Mouse (Mus musculus) ES-Bruce4 (cell line): Measurements from ENCODE around the gene Ufl1. TPM values are rescaled to one million over a fixed set of nuclear protein-coding genes. Genes with fewer than 3 reads are reported as not detected.

Source experiments
- H3K27ac ChIP-seq: 2 replicates; pipeline ENCODE4 v1.5.1; 2012; ENCODE audit warnings: low read length, inconsistent platforms; ENCODE audit not compliant: insufficient read depth
- H3K27me3 ChIP-seq: 2 replicates; pipeline ENCODE4 v1.6.1; 2012; ENCODE audit warnings: mild to moderate bottlenecking, low read length, inconsistent platforms; ENCODE audit not compliant: control insufficient read depth, poor library complexity, insufficient read depth, severe bottlenecking
- H3K36me3 ChIP-seq: 2 replicates; pipeline ENCODE4 v1.6.1; 2012; ENCODE audit warnings: inconsistent platforms, mild to moderate bottlenecking, low read length, moderate library complexity; ENCODE audit not compliant: control insufficient read depth, poor library complexity, insufficient read depth, severe bottlenecking
- H3K4me1 ChIP-seq: one replicate; pipeline ENCODE4 v1.8.1; 2011; ENCODE audit warnings: low read length; ENCODE audit not compliant: control insufficient read depth, insufficient read depth
- H3K4me3 ChIP-seq: 2 replicates; pipeline ENCODE4 v1.5.1; 2011; ENCODE audit warnings: low read depth, mild to moderate bottlenecking, low read length
- H3K9ac ChIP-seq: 2 replicates; pipeline ENCODE4 v1.6.1; 2012; ENCODE audit warnings: low read depth, mild to moderate bottlenecking, inconsistent platforms; ENCODE audit not compliant: poor library complexity, severe bottlenecking
- H3K9me3 ChIP-seq: replicated peaks from 2 replicates; pipeline ENCODE4 v1.6.1; 2012; ENCODE audit warnings: mild to moderate bottlenecking, low read length, inconsistent platforms; ENCODE audit not compliant: control insufficient read depth, poor library complexity, insufficient read depth, severe bottlenecking
- CTCF ChIP-seq: IDR thresholded peaks from one replicate; pipeline ENCODE4 v1.8.1; 2011; ENCODE audit warnings: low read depth, low read length
- EP300 ChIP-seq: IDR thresholded peaks from 2 replicates; pipeline ENCODE4 v1.6.1; 2011; ENCODE audit warnings: low read depth, low read length; ENCODE audit not compliant: insufficient read depth
- POLR2A ChIP-seq: IDR thresholded peaks from one replicate; pipeline ENCODE4 v1.8.1; 2011; ENCODE audit warnings: low read length; ENCODE audit not compliant: insufficient read depth
- polyA plus RNA-seq: library from polyadenylated mRNA; stranded (reverse); fragments of >200 nt; gene quantifications from 2 replicates; pipeline ENCODE4 v1.2.4, GENCODE M21; 2011; ENCODE audit warnings: low read depth; ENCODE audit not compliant: missing spikeins, insufficient read depth, insufficient read length

Ufl1 gene
- polyA plus RNA-seq, 1 experiment = 49.2 TPM

GRCm38 (mm10) chr4:25232546-25232945, 49.1 kb downstream of the Ufl1 start:
- no peak overlapping the region for H3K27ac ChIP-seq
- no peaks in the 10 kb centered on the region for H3K4me1 ChIP-seq
- no peak overlapping the region for H3K9ac ChIP-seq
- TF ChIP-seq EP300 = no peak
- no peak for TF ChIP-seq POLR2A
- TF ChIP-seq CTCF = no peak
- H3K9me3 ChIP-seq = no peaks in the 10 kb centered on the region
- no peaks in the 10 kb centered on the region for H3K27me3 ChIP-seq
- H3K4me3 ChIP-seq = no peak overlapping the region
- no peaks in the 10 kb centered on the region for H3K36me3 ChIP-seq

DNA sequence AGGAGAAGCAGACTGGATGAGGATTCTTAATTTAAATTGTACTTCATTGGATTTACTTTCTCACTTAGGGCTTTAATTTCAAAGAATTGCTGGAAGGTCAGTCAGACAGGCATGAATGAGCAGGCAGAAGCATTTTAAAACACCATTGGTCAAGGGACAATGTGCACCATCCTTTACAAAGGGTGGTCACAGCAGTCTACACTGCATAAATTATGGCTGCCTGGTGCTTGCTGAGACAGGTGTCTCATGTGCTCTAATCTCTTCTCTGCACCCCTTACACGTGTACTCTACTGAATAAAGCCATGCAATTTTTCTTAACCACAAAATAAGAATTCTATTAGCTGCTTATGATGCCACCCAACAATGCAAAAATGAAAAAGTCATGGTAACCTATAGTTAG, 54.1 kb downstream of the Ufl1 start:
- H3K27me3 ChIP-seq = no peaks in the 10 kb centered on the region
- no peak overlapping the region for H3K27ac ChIP-seq
- H3K9ac ChIP-seq = no peak overlapping the region
- H3K36me3 ChIP-seq = no peaks in the 10 kb centered on the region
- no peaks in the 10 kb centered on the region for H3K9me3 ChIP-seq
- no peak overlapping the region for H3K4me3 ChIP-seq
- no peak for TF ChIP-seq POLR2A
- TF ChIP-seq EP300 = no peak
- TF ChIP-seq CTCF = no peak
- no peaks in the 10 kb centered on the region for H3K4me1 ChIP-seq

GRCm38 (mm10) chr4:25221927-25222326, 59.7 kb downstream of the Ufl1 start:
- H3K27ac ChIP-seq = no peak overlapping the region
- H3K36me3 ChIP-seq = no peaks in the 10 kb centered on the region
- no peak overlapping the region for H3K4me3 ChIP-seq
- H3K9ac ChIP-seq = no peak overlapping the region
- H3K27me3 ChIP-seq = no peaks in the 10 kb centered on the region
- no peaks in the 10 kb centered on the region for H3K4me1 ChIP-seq
- TF ChIP-seq CTCF = no peak
- no peaks in the 10 kb centered on the region for H3K9me3 ChIP-seq

DNA sequence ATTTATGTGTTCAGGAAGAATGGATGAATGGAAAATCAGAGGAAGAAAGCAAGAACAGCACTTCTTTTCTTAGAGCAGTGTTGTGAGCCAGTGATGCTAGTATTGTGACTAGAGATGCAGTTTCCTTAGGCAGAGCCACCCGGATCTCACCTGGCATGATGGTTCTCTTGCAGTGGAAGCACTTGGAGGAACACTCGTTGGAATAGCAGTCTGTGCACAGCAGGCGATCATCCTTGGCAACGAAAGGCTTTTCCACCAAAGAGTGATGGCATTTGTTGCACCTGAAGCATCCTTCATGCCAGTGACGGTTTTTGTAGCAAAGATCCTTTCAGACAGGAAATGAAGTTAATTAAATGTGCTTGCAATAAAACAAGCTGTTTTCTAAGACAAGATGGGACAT, 68.2 kb downstream of the Ufl1 start:
- Histone ChIP-seq H3K9ac (no peak overlapping the region), H3K4me1 (no peaks in the 10 kb centered on the region), H3K36me3 (no peaks in the 10 kb centered on the region), H3K27ac (no peak overlapping the region), H3K27me3 (no peaks in the 10 kb centered on the region), H3K9me3 (no peaks in the 10 kb centered on the region), H3K4me3 (no peak overlapping the region)
- TF ChIP-seq CTCF (no peak), EP300 (no peak), POLR2A (no peak)

DNA sequence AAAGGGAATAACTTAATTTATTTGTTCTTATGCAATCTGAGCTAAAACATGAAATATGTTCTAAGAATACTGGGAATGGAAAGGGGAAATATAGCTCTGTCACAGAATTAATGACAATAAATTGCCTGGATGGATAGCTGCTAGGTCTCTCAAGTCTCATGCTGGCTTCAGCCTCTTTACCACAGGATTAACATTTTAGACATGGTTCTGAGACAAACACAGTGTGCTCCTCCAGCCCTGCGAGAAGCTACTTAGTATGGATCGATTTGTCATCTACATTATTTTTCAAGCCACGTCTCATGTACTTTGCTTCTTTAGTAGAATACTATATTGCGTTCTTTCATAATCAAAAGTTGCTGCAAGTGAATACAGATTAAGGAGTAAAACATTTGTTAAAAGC, 75.5 kb downstream of the Ufl1 start:
- TF ChIP-seq CTCF (no peak), EP300 (no peak), POLR2A (no peak)
- H3K4me3 ChIP-seq = no peak overlapping the region
- H3K27ac ChIP-seq = no peak overlapping the region
- H3K27me3 ChIP-seq = no peaks in the 10 kb centered on the region
- H3K4me1 ChIP-seq = no peaks in the 10 kb centered on the region
- no peaks in the 10 kb centered on the region for H3K9me3 ChIP-seq
- H3K36me3 ChIP-seq = no peaks in the 10 kb centered on the region
- H3K9ac ChIP-seq = no peak overlapping the region

Other genes starting within 250 kb of the Ufl1 start
- not detected in 2 replicates for gene Fhl5, start 38.9 kb downstream of the Ufl1 start, polyA plus RNA-seq